Mouse (Mus musculus) right cerebral cortex, adult 18-20 months (tissue): ENCODE measurements around the gene Ruvbl2.

Experiments
- DNase-seq: peaks from one replicate; pipeline ENCODE4 v3.0.0; 2022; ENCODE audit warnings: mixed read lengths

Ruvbl2 gene

DNA sequence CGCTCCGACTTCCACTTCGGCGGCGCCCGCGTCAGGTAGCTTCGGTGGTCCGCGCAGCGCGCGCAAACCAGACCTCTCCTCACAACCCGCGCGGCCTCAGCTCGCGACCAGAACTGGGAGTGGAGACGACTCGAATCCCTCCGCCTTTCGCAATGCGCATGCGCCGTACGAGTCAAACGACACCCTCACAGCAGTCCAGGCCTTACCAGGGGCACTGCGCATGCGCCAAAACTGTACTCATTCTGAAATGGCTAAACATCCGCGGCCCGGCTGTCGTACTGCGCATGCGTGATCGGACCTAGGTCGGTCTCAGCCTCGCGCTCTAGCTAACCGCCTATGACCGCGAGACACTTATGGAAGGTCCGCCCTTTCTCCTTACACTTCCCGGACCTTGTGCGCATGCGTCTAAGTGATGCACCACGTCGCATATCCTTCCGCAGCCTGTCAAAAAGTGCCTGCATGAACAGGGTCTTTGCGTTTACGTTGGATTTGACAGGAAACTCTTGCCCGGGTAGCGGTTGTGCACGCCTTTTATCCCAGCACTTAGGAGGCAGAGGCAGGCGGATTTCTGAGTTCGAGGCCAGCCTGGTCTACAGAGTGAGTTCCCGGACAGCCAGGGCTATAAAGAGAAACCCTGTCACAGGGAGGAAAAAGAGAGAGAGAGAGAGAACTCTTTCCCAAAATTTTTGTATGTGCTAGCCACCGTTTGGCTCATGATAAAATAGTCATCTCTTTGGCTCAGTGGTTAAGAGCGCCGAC, 42.1 kb downstream of the Ruvbl2 start, which contains the start of gene Snrnp70:
Gene Snrnp70, minus strand, starts transcription at position 165 of the 759 bp plus-strand sequence.
- peak; percentile 100 for DNase-seq

DNA sequence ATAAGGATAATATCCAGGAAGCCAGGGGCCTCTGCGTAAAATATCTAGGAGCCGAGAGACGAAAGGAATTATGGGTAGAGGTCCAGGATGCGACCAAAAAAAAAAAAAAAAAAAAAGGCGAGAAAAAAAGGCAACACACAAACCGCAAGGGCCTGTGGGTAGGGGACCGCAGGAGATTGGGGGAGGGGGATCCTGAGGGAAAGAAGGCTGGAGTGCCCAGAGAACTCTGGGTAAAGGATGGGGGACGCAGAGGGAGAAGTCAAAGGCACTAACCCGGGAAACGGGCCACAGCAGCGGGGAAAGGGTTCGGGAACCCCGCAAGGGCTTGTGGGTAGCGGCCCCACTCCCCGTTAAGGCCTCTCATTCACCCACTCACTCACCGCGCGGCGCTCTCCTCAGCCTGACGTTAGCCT, 42.8 kb downstream of the Ruvbl2 start:
- DNase-seq: no peak

DNA sequence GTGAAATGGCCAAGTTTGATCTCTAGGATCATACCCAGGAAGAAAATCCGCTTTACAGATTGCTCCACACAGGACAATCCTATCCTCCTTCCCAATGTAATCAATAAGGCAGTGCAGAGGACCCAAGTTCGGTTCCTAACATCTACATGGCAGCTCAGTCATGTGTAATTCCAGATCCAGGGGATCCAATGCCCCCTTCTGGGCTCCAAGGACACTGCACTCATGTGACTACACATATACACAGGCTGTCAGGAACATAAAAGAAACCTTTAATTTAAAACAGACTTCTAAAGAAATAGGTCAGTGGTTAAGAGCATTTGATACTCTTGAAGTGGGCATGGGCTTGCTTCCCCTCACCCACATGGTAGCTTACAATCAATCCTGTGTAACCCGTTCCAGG, 51.8 kb downstream of the Ruvbl2 start:
- no peak for DNase-seq

DNA sequence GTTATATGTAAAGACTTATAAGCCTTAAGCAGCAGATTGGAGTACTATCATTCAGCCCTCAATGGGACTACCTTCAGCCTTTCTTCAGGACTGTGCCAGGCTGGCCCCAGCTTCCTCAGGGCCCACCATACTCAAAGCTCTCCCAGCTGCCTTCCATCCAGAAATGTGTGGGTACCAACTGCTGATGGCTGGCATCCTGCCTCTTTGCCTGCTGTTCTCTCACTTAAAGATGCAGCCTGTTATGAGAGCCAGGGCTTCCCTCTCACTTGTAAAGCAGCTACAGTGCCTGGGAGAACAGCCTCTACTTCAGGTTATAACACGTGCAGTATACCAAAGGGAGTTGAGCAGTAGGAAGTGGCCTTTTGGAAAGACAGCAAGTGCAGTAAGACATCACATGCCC, 61.8 kb downstream of the Ruvbl2 start:
- DNase-seq: no peak

DNA sequence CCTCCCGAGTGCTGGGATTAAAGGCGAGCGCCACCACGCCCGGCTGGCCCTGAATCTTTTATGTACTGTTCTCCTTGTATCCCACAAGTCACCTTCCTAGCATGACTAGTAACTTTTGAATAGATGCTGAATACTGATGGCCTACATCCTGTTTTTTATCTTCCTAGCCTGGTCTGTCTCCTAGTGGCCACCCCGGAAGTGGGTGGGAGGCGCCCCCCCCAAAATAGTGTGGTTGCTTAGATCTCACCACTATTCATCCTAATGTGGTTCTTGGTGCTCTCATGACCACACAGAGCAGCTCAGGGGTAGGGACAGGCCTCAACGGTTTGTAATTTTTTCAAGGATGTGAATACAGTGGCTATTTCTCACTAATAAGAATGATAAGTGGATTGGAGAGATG, 63.3 kb downstream of the Ruvbl2 start:
- no peak for DNase-seq

DNA sequence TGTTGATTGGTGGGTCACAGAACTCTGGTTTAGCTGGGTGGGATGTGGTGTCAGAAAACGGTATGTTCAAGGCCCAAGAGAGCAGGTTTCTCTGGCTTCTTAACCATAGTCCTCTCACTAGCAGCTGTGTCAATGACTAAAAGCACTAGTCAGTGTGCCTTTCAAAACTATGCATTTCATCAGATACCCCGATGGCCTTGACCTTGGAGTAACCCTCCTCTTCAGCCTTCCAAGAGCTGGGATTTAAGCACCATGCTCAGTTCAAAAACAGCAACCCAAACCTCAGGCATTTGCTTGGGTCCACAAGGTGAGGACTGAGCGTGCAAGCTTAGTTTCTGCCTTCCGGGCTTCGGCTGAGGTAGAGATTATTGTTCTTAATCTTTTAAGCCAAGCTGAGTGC, 65.5 kb downstream of the Ruvbl2 start:
- DNase-seq: no peak
